Mouse (Mus musculus) gastrocnemius, postnatal 36 days (tissue): ENCODE data around the gene Ddost. TPM values are rescaled to one million over a fixed set of nuclear protein-coding genes. Genes with fewer than 3 reads are reported as not detected.
"Not testable (repeated sequence)": the region's sequence is repeated elsewhere in the genome, so short reads cannot be mapped to it uniquely, and the experiment has no call there.

ENCODE experiments used
- DNase-seq, 2 experiments: peaks; one replicate each; pipeline ENCODE4 v3.0.0; 2022
- intact Hi-C: fragments of 180-260 bp; cut with DNase I; formaldehyde crosslinking; loops from one replicate; pipeline ENCODE4 v1.15.1; 2025
- total RNA-seq, 2 experiments: library from RNA; stranded (reverse); gene quantifications; 2 replicates each; pipeline ENCODE4 v1.2.3; 2021

Ddost gene
- total RNA-seq, 2 experiments from 2014 or later: 31.3 to 31.8 TPM

DNA sequence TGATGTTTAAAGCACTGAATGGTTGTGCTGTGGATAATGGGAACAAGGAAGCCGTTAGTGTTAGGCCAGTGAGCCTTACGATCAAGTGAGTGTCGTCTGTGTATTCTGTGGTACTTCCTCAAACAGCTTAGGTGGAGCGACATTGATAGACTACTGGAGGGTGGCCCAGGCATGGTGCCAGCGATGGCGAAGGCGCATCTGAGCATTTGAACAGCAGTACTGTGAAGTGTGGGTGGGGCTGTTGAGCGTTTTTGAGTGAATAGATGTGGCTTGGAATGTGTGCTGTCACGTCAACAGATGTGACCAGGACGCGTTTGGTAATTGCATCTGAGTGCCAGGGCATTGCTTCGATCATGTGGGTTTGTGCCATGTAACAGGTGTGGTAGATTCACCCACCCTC lies 3.2 kb downstream of the Ddost start:
- DNase-seq: no peak
- intact Hi-C loops: no loop called here

DNA sequence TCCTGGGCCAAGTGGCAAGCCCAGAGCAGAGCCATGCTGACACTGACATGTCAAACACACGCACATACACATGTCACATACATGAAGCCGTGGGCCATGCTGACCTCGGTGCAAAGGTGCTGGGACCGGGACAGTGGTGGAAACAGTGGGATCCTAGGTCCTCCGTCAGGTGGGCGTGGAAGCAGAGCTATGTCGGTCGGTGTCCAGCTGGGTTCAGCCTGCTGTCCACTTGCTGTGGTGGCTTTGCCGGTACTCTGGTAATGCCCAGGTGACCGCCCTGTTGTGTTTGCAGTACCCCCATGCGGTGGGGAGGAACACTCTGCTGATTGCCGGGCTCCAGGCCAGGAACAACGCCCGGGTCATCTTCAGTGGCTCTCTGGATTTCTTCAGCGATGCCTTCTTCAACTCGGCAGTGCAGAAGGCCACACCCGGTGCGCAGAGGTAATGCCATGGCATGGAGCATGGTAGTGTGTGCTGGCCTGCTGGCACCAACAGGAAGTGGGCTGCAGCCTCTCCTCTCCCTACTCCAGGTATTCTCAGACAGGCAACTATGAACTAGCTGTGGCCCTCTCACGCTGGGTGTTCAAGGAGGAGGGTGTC lies 5.9 kb downstream of the Ddost start:
- DNase-seq: no peak
- intact Hi-C loops: no loop called here

DNA sequence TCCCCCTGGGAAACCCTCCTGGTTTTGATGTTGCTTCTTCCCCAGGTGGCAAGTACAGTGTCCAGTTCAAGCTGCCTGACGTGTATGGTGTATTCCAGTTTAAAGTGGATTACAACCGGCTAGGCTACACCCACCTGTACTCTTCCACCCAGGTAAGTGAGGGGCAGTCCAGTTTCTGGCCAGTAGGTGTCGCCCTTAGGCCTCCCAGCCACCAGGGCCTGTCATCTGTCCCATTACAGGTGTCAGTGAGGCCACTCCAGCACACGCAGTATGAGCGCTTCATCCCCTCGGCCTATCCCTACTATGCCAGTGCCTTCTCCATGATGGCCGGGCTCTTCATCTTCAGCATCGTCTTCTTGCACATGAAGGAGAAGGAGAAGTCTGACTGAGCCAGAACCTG lies 7.1 kb downstream of the Ddost start:
- intact Hi-C loops: no loop called here
- no peak for DNase-seq

DNA sequence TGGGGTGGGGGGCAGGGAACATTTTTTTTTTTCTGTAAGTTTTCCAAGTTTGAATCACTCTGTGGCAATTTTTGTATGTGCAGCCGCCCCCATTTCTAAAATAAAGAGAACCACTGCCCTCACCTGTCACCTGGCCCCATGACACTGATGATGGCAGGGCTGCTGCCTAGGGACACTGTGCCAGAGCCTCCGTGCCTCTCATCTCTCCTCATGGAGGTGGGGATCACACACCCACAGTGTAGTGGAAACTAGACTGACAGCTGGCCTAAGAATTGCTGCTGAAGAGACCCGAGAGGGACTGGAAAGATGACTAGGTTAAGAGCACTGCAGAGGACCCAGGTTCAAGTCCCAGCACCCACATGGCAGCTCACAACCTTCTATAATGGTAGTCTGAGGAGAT lies 7.6 kb downstream of the Ddost start:
- DNase-seq: no peak
- intact Hi-C loops: no loop called here

DNA sequence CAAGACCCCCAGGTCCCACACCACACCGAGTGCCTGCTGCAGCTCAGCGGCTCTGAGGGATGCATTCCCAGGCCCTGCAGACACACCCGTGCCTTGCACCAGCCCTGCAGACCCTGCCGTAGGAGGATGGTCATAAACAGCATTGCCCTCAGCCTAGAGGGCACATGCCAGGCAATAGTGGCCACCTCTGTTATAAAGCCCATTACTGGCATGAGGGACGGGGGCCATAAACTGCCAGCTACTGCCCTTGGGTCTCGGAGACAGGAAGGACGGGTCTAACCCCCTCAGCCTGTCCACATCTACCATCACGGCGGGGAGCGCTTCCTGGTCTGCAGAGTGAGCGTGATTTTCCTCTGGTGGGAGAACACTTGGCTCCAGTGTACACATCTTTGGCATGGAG lies 8.5 kb downstream of the Ddost start:
- DNase-seq: no peak
- intact Hi-C loops: no loop called here

DNA sequence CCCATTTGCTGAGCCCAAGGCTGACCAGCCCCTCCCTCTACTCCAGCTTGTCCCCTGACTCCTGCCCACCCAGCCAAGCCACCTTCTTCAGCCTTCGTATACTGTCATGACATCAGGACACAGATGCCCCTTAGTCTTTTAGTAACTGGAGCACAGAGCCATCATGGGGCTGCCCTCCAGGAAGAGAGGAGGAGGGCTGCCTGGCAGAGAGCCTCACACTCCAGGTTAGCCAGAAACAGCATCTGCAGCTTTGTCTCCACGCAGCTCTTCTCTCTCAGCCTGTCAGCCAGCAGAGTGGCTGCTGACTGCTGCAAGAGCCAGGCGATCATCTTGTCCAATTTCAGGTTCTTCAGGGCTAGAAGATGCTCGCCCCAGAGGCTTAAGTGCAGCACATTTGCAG lies 9.3 kb downstream of the Ddost start:
- intact Hi-C loops: no loop called here
- no peak for DNase-seq

DNA sequence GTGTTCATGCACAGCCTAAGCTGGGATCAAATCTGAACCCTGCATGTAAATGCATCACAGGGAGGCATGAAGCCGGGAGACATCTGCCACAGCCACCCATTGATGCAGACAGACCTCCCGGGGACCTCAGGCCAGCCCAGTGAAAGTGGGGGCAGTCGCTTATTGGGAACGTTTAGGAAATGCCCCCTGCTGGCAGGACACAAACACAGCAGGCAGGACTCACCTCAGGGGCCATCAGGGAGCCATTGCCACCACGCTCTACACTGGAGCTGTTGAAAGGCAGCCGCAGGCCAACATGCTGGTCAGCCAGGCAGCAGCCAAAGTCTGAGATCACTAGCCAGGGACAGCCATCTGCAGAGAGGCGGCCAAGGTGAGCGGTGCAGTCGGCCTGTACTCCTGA lies 11.3 kb downstream of the Ddost start:
- no peak for DNase-seq
- intact Hi-C loops: loop anchor here (5.0 kb wide), 2 partner anchors 67 to 112 kb away; no protein-coding TSS in a partner anchor

DNA sequence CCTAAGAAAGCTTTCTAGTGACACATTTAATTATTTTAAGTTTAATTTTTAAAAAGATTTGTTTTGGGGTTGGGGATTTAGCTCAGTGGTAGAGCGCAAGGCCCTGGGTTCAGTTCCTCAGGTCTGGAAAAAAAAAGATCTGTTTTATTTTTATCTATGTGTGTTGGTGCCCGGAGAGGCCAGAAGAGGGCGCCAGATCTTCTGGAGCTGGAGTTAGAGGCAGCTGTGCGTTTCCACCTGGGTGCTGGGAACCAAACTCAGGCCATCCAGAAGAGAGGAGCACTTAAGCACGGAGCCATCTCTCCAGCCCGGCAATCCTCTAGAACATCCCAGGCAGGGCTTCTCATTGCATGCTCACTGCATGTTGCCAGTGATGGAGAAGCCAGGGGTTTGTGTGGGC lies 11.8 kb downstream of the Ddost start:
- no peak for DNase-seq
- intact Hi-C loops: loop anchor here (5.0 kb wide), 2 partner anchors 66 to 111 kb away; no protein-coding TSS in a partner anchor

DNA sequence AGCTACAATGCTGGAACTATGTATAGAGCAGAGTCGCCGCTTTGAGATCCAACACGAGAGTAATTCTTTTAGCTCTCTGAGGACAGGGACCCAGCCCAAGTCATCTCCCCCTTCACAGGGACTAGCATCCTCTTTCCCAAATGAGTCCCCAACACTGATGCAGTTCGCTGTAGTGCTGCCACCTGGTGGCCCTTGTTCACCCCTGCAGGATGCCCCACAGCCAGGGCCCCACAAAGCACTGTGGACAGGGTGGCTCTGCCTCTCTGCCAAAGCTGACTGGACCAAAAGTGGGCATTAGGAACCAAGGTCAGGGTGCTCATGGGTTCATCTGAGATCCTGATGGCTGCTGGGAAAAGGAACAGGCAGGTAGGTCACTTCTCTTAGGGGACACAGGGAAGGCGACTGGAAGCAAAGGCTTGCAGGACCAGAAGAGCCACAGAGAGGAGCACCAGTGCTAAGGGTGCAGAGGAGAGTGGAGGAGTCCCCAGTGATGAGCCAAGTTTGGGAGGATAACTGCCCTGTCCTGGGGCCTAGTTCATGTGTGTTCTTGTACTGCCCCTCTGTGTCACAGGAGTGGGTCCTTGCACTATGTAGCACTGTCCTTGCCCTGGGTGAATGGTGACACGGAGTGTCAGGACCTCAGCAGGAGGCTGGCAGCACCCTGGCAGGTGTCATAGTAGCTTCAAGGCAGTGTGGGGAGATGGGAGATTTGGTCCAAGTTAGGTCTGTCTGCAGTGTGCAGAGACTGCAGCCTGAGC lies 14.2 kb downstream of the Ddost start:
- DNase-seq: no peak
- intact Hi-C loops: loop anchor here (5.0 kb wide), 2 partner anchors 64 to 109 kb away; no protein-coding TSS in a partner anchor

DNA sequence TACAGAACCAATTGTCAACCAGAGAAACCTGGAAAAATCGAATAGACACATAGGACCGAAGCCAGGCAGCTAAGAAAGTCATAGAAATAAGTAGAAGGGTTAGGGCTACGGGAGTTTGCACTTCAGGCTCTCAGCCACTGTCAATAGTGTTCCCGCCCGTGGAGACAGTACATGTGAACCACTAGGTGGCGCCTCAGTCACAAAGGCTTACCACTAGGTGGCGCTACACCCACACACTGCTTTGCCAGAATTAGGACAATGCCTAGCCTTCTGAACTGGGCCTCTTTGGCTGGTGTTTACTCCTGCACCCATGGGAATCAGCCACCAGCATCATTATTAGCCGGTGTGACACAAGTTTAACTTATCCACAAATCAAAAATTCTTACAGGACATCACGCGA lies 15.0 kb downstream of the Ddost start:
- intact Hi-C loops: loop anchor here (5.0 kb wide), 2 partner anchors 63 to 108 kb away; no protein-coding TSS in a partner anchor
- DNase-seq: peak; percentile 68 to 86

DNA sequence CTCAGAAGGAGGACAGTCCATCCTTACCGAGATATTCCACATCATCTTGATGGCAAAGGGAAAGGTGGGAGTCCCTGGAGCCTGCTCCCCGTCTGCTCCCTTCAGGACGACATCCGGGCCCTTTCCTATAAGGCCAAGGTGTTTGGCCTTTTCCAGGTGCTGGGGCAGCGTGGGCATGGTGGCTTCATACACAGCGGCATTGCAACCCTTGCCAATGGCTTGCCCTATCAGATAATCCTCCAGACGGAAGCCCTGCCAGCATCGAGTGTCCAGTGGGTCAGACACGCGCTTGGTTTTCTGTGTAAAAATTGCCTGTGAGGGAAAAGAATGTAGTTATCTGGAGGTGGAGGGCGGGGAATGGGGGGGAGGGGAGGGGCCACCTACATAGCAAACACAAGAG lies 16.2 kb downstream of the Ddost start:
- no peak for DNase-seq
- intact Hi-C loops: no loop called here

DNA sequence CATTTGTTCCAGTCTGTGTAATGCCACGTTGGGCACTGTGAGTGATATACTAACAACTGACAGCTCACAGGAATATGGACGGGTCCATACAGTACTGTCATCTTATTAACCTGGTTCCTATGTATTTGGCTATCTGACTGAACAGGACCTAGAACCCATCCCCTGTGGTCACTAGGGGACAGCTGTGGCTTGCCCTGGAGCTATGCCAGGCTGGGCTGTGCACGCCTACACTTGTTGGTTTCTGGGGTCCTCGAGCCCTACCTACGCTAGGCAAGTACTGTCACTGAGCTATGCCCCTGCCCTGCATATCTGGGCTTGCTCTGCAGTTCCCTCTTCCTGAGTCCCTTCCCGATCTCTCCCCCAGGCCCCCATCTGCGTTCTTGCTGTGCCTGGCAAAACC lies 17.0 kb downstream of the Ddost start:
- intact Hi-C loops: no loop called here
- no peak for DNase-seq

DNA sequence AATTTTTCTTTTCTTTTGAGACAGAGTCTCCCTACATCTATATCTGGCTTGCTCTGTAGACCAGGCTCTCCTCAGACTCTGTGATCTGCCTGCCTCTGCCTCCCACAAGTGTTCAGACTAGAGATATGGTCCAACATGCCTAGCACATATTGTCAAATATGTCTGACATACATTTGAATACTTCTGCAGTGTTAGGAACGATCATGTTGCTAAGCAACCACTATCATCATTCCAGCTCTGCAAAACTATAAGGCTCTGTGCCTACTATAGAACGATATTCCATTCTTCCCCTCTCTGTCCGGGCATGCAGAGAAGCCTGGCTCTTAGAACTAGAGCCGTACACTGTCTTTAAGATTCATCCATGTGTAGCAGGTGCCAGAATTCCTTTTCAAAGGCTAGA lies 18.2 kb downstream of the Ddost start:
- intact Hi-C loops: no loop called here
- no peak for DNase-seq

DNA sequence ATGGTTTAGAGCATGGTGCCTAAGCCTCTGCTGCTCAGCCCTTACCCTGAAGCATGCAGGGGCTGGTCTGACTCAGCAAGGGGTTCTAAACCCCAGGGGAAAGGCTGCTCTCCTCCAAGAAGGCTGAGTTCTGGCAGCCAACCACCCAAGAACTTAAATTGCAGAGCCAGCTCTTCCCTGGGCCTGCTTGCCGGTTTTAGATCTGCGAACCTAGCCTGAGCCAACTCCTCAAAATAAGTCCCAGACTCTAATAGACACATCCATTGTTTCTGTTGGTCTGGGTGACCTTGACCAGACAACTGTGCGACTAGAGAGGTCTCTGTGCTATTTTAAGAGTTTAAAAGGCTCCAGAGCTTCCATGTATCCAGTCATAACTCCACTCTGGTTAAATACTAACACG lies 19.2 kb downstream of the Ddost start:
- no peak for DNase-seq
- intact Hi-C loops: no loop called here

DNA sequence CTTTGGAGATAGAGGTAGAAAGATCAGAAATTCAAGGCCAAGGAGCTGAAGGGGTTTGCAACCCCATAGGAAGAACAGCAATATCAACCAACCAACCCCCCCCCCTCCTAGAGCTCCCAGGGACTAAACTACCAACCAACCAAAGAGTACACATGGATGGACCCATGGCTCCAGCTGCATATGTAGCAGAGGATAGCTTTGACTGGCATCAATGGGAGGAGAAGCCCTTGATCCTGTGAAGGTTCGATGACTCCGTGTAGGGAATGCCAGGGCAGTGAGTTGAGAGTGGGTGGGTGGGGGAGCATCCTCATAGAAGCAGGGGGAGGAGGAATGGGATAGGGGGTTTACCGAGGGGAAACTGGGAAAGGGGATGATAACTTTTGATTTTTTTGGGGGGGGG lies 19.9 kb downstream of the Ddost start:
- intact Hi-C loops: no loop called here
- no peak for DNase-seq

DNA sequence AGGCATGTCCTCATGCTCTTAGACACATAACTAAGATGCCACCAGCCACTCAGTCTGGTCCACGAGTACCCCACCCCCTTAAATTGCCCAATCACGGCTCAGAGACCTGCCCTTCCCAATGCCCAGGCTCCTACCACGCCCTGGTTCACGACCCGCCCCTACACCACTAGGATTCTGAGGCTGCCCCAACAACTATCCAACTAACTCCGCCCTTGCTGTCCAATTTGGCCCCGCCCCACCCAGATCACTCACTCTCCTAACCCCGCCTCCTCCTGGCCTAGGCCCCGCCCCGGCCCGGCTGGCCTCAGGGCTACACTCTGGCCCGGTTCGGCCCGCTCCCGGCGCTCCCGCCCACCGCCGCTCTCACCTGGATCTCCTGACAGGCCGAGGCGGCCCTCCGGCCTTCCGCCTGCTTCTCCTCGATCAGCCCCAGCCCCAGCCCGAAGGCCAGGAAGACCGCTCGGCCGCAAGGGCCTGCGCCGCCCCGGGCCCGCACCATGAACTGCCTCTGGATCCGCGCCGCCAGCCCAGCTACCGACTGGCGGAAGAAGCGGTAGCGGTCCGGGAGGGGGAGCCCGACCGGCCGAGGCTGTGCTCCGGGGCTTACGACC lies 21.0 kb downstream of the Ddost start:
- peak; percentile 98 for DNase-seq
- intact Hi-C loops: loop anchor here (2.0 kb wide), 1 partner anchor 53 kb away; no protein-coding TSS in a partner anchor

DNA sequence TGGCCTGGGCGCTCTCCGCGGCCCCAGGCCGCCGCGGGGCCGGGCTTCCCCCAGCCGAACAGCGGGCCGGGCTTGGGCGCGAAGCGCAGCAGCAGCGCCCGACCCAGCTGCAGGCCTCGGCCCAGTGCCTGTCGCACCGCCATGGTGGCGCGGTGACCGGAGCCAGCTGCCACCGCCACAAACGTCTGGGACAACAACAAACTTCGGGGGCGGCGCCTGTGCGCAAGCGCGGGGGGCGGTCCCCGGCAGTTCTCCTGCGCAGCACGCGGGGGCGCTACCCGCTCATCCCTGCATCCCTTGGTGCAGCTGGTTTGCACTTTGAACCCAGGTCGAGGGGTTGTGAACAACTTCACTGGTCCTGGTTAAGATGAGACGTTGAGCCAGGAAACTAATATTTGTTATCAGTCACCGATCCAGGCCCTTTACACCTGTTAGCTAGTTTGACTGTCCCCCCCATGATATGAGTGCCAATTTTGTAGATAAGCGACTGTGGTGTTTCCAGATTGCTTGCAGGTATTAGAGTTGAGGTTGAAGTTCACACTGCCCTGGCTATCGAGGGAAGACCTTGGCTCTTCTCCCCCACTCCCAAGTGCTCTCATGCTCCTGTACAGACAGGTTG lies 21.7 kb downstream of the Ddost start, which contains the start of gene Pink1:
Pink1 (minus strand) TSS at position 231 of the 619 bp plus-strand sequence.
- intact Hi-C loops: loop anchor here (2.0 kb wide), 1 partner anchor 53 kb away; no protein-coding TSS in a partner anchor
- peak; percentile 87 to 95 for DNase-seq

DNA sequence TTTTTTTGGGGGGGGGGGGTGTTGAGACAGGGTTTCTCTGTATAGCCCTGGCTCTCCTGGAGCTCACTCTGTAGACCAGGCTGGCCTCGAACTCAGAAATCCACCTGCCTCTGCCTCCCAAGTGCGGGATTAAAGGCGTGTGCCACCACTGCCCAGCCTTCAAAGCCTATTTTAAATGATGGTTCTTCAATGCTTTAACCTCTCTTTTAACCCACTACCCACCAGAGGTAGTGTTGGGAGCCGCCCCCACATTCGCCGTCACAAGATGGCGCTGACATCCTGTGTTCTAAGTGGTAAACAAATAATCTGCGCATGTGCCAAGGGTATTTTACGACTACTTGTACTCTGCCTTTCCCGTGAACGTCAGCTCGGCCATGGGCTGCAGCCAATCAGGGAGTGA lies 22.6 kb downstream of the Ddost start:
- intact Hi-C loops: loop anchor here (2.0 kb wide), 1 partner anchor 52 kb away; no protein-coding TSS in a partner anchor
- not testable (repeated sequence) for DNase-seq

DNA sequence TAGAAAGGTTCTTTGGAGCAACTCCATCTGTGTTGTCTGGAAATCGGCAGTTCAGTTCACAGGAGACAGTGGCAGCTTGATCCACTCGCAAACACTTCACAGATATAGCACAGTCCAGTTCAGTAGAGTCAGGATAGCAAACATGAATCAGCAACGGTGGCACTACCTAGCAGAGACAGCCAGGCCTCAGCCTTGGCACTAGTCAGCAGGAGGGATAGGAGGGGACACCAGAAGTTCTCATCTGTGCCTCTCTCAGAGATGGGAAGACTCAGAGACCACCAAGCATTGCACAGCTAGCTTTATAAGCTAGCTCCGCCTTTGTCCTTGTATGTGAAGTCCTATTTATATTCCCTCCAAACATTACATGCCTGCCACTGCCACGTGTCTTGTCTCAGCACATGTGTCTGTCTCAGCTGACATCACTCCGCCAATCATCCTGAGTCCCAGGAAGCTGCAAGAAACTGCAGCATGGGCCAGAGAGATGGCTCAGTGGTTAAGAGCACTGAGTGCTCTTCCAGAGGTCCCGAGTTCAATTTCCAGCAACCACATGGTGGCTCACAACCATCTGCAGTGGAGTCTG lies 23.5 kb downstream of the Ddost start:
- intact Hi-C loops: loop anchor here (2.0 kb wide), 2 partner anchors 45 to 51 kb away; no protein-coding TSS in a partner anchor
- no peak for DNase-seq

DNA sequence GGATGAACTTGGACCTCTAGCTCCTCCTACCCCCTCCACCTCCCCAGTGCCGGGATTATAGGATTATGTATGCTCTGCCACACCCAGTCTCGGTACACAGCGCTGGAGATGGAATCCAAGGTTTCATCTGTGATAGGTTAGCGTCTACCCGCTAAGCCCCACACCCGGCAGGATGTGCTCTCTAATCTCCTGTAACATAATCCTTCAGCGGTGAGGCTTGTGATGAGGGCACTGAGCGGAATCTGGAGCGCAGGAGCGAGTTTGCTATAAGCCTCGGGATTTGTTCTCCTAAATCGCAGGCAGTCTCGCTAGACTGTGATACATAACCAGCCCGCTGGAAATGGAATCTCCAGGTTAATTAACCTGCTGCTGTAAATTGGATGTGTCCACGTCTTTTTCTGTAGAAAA lies 25.7 kb downstream of the Ddost start:
- intact Hi-C loops: no loop called here
- DNase-seq: no peak

DNA sequence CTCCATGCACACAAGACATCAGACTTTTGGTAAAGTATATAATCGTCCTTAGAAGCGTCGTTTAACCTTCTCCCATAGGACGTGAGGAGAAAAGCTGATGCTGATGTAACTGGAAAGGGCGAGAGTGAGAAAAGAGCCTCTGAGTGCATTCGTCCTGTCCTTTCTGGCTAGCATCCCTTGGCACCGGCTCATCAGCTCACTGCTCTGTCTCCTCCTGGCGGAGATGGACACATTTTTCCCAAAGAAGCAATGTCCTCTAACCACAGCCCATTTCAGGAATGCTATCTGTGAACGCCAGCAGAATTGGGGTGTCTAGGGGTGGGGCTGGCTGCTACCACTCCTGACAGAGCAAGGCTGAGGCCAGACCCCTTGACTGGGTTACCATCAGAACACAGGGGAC lies 27.1 kb downstream of the Ddost start:
- DNase-seq: peak in 1 of 2 experiments; percentile 47
- intact Hi-C loops: no loop called here
